Mouse (Mus musculus) testis, adult 2 months (tissue): Measurements from ENCODE around the gene Aoc2.

Experiments
- CTCF ChIP-seq: fragments of 200-500 bp; IDR thresholded peaks from 2 replicates; pipeline ENCODE4 v1.5.1; 2012; ENCODE audit warnings: low read depth, mild to moderate bottlenecking, inconsistent platforms, low read length, moderate library complexity; ENCODE audit not compliant: control insufficient read depth, insufficient read depth, insufficient replicate concordance
- POLR2A ChIP-seq: fragments of 200-500 bp; IDR thresholded peaks from 2 replicates; pipeline ENCODE4 v1.6.1; 2012; ENCODE audit warnings: low read depth, mild to moderate bottlenecking, inconsistent platforms, low read length, moderate library complexity; ENCODE audit not compliant: control insufficient read depth

GRCm38 (mm10) chr11:101316501-101316917 is 8.4 kb upstream of the Aoc2 start:
- no peak for TF ChIP-seq CTCF
- peak; percentile 70; the same call in 1 of the 2 replicates for TF ChIP-seq POLR2A
